Mouse (Mus musculus) Patski (cell line): ENCODE measurements around the gene Id4. TPM values are rescaled to one million over a fixed set of nuclear protein-coding genes. Genes with fewer than 3 reads are reported as not detected.

ENCODE experiments used
- ATAC-seq: fragments of 100-300 bp; one replicate; pipeline ENCODE4 v1.8.0; 2021
- CTCF ChIA-PET: fragments of 350-600 bp; sonication (Branson Sonifier 250); formaldehyde crosslinking; loops from one replicate; lab custom pipeline; 2022; ENCODE audit warnings: inconsistent platforms; lab: Charles Lee
- POLR2A ChIA-PET: fragments of 350-600 bp; sonication (Branson Sonifier 250); formaldehyde crosslinking; loops from one replicate; lab custom pipeline; 2022; ENCODE audit warnings: antibody characterized with exemption, inconsistent platforms; lab: Charles Lee
- DNase-seq: peaks from one replicate; pipeline ENCODE4 v3.0.0-alpha.2; 2011; ENCODE audit warnings: low read depth, low spot score
- H3K27me3 ChIP-seq: fragments of 371-371 bp; one replicate; pipeline ENCODE4 v1.5.1; 2021
- CTCF ChIP-seq: fragments of 100-300 bp; IDR thresholded peaks from one replicate; pipeline ENCODE4 v1.5.1; 2021
- in situ Hi-C: fragments of 300-500 bp; cut with MboI; formaldehyde crosslinking; loops from 3 replicates; pipeline ENCODE4 v1.11.1; 2018; ENCODE audit warnings: low pct_unique_long_range_greater_than_20kb, mixed read lengths
- polyA plus RNA-seq: library from polyadenylated mRNA; unstranded; gene quantifications from one replicate; pipeline ENCODE4 v1.2.3, GENCODE M21; 2021

Gene Id4
- polyA plus RNA-seq, 1 experiment from 2014 or later = 1.5 TPM

- no peak for TF ChIP-seq CTCF
- H3K27me3 ChIP-seq = no peaks in the 10 kb centered on the region
- ChIA-PET CTCF (interaction anchor here (0.7 kb wide), 1 partner anchor 25 kb away, joined by 3 read pairs; no protein-coding TSS in a partner anchor), POLR2A (no interaction called here)
- in situ Hi-C loops = no loop called here
- DNase-seq = no peak
- ATAC-seq = no peak
Measured at GRCm38 (mm10) chr13:48314500-48314899, 53.5 kb downstream of the Id4 start.
